Comparison of ENCODE assay signal across 23 mouse cellular contexts in genomic region chr3:28228930-28229329, GRCm38 (mm10). TPM values are rescaled to one million over a fixed set of nuclear protein-coding genes. Genes with fewer than 3 reads are reported as not detected.
DNase-seq lines count a peak whose midpoint lies in the region; ATAC-seq and TF ChIP-seq lines count a peak whose summit lies in the region.
"Had no signal": no experiment of that assay in that cellular context is flagged by ENCODE, and none has a peak within 500 bp of the region (broad histone marks: within the 10 kb centered on the region; RNA-seq: fewer than 3 reads in every experiment).

No protein-coding gene starts in this region.

- peak; percentile 14 for DNase-seq in embryonic facial prominence, embryonic 11.5 days (ENCODE audit: low spot score)
- DNase-seq in embryonic facial prominence, embryonic 10.5 days (ENCODE audit: low spot score): no peak
- DNase-seq in limb, embryonic 10.5 days (ENCODE audit: low spot score): no peak
- DNase-seq in limb, embryonic 14.5 days (ENCODE audit: low spot score): peak; percentile 41
- no peak for DNase-seq in cerebellum, adult 11 months
- DNase-seq: adrenal gland, postnatal 10 days; adrenal gland, postnatal 36 days; cerebellum, adult 9-11 months; cerebellum, postnatal 25 days; forebrain, postnatal 0 days; gastrocnemius, adult 2 months; gastrocnemius, postnatal 14 days; heart, adult 2 months; heart, postnatal 14 days had no signal

- H3K4me2 ChIP-seq in embryonic facial prominence, embryonic 11.5 days (ENCODE audit: low read depth, low read length): no peak overlapping the region
- H3K4me2 ChIP-seq in limb, embryonic 13.5 days (replicated peaks): no peak overlapping the region
- no peak overlapping the region for H3K4me2 ChIP-seq in limb, embryonic 14.5 days (replicated peaks; ENCODE audit: low read depth, low read length, severe bottlenecking)
- no peak overlapping the region for H3K4me2 ChIP-seq in neural tube, embryonic 15.5 days
- H3K4me2 ChIP-seq: embryonic facial prominence, embryonic 15.5 days; heart, embryonic 13.5 days; hindbrain, embryonic 12.5 days; hindbrain, embryonic 15.5 days had no signal

- 0 out of 2 replicates have a peak, but pooled peaks have one; percentile 36 for ATAC-seq in embryonic facial prominence, embryonic 11.5 days (replicated peaks; ENCODE audit: insufficient number of reproducible peaks, low FRiP score, low TSS enrichment, low read depth)
- ATAC-seq in limb, embryonic 13.5 days (ENCODE audit: low FRiP score, low read depth): peak; percentile 67
- ATAC-seq in limb, embryonic 14.5 days (ENCODE audit: low FRiP score, low read depth): peak; percentile 44
- ATAC-seq in neural tube, embryonic 15.5 days (ENCODE audit: low FRiP score): no peak
- ATAC-seq: forebrain, embryonic 14.5 days; forebrain, postnatal 0 days had no signal

- H3K4me3 ChIP-seq in embryonic facial prominence, embryonic 11.5 days (ENCODE audit: low read depth, low read length): no peak overlapping the region
- no peak overlapping the region for H3K4me3 ChIP-seq in embryonic facial prominence, embryonic 10.5 days
- no peak overlapping the region for H3K4me3 ChIP-seq in limb, embryonic 13.5 days
- H3K4me3 ChIP-seq in limb, embryonic 10.5 days: no peak overlapping the region
- no peak overlapping the region for H3K4me3 ChIP-seq in limb, embryonic 14.5 days (replicated peaks; ENCODE audit: low read length)
- no peak overlapping the region for H3K4me3 ChIP-seq in neural tube, embryonic 15.5 days (replicated peaks)
- H3K4me3 ChIP-seq: embryonic facial prominence, embryonic 15.5 days; gastrocnemius, adult 2 months; heart, adult 2 months; heart, embryonic 10.5 days; heart, embryonic 13.5 days; hindbrain, embryonic 12.5 days; hindbrain, embryonic 15.5 days had no signal

- 53% methylated on average over 4 of the region's 4 CpGs for WGBS in embryonic facial prominence, embryonic 11.5 days
- 66% methylated on average over 4 of the region's 4 CpGs for WGBS in embryonic facial prominence, embryonic 10.5 days
- 54% methylated on average over 4 of the region's 4 CpGs for WGBS in limb, embryonic 13.5 days
- 89% methylated on average over 4 of the region's 4 CpGs for WGBS in limb, embryonic 10.5 days
- 58% methylated on average over 4 of the region's 4 CpGs for WGBS in limb, embryonic 14.5 days
- 64% methylated on average over 4 of the region's 4 CpGs for WGBS in neural tube, embryonic 15.5 days

- no peaks in the 10 kb centered on the region for H3K27me3 ChIP-seq in embryonic facial prominence, embryonic 11.5 days (ENCODE audit: control insufficient read depth, insufficient read depth, low read length)
- no peaks in the 10 kb centered on the region for H3K27me3 ChIP-seq in embryonic facial prominence, embryonic 10.5 days (replicated peaks; ENCODE audit: low read depth, poor library complexity, severe bottlenecking)
- H3K27me3 ChIP-seq in limb, embryonic 13.5 days: no peaks in the 10 kb centered on the region
- H3K27me3 ChIP-seq in limb, embryonic 10.5 days (ENCODE audit: low read depth, poor library complexity, severe bottlenecking): no peaks in the 10 kb centered on the region
- H3K27me3 ChIP-seq in limb, embryonic 14.5 days (ENCODE audit: control insufficient read depth, insufficient read depth, low read length): no peaks in the 10 kb centered on the region
- H3K27me3 ChIP-seq in neural tube, embryonic 15.5 days (replicated peaks): no peaks in the 10 kb centered on the region
- H3K27me3 ChIP-seq: embryonic facial prominence, embryonic 15.5 days; heart, embryonic 13.5 days; hindbrain, embryonic 12.5 days; hindbrain, embryonic 15.5 days; Patski had no signal

- no peak overlapping the region for H3K27ac ChIP-seq in embryonic facial prominence, embryonic 11.5 days (replicated peaks; ENCODE audit: low read depth, low read length)
- H3K27ac ChIP-seq in embryonic facial prominence, embryonic 10.5 days (replicated peaks): no peak overlapping the region
- no peak overlapping the region for H3K27ac ChIP-seq in limb, embryonic 13.5 days
- H3K27ac ChIP-seq in limb, embryonic 10.5 days: no peak overlapping the region
- H3K27ac ChIP-seq in limb, embryonic 14.5 days (replicated peaks; ENCODE audit: low read depth, low read length): no peak overlapping the region
- no peak overlapping the region for H3K27ac ChIP-seq in neural tube, embryonic 15.5 days (replicated peaks)
- H3K27ac ChIP-seq: embryonic facial prominence, embryonic 15.5 days; gastrocnemius, adult 2 months; heart, adult 2 months; heart, embryonic 10.5 days; heart, embryonic 13.5 days; hindbrain, embryonic 12.5 days; hindbrain, embryonic 15.5 days had no signal

- H3K9ac ChIP-seq in embryonic facial prominence, embryonic 11.5 days (replicated peaks; ENCODE audit: low read length): no peak overlapping the region
- H3K9ac ChIP-seq in limb, embryonic 13.5 days: no peak overlapping the region
- H3K9ac ChIP-seq in limb, embryonic 14.5 days (ENCODE audit: low read depth, low read length, severe bottlenecking): no peak overlapping the region
- no peak overlapping the region for H3K9ac ChIP-seq in neural tube, embryonic 15.5 days (replicated peaks)
- H3K9ac ChIP-seq: embryonic facial prominence, embryonic 15.5 days; forebrain, postnatal 0 days; heart, embryonic 13.5 days; hindbrain, embryonic 12.5 days; hindbrain, embryonic 15.5 days had no signal

- TF ChIP-seq POLR2A in limb, embryonic 14.5 days (IDR thresholded peaks at IDR 0.05; ENCODE audit: borderline replicate concordance, extremely low read depth, insufficient read depth, insufficient read length): no peak

- no peaks in the 10 kb centered on the region for H3K4me1 ChIP-seq in embryonic facial prominence, embryonic 11.5 days (ENCODE audit: control insufficient read depth, insufficient read depth, low read length)
- peaks cover 3% of the 10 kb centered on the region for H3K4me1 ChIP-seq in embryonic facial prominence, embryonic 10.5 days
- peaks cover 11% of the 10 kb centered on the region; the same call in 1 of the 2 replicates for H3K4me1 ChIP-seq in limb, embryonic 13.5 days
- H3K4me1 ChIP-seq in limb, embryonic 10.5 days: no peaks in the 10 kb centered on the region
- 0 out of 2 replicates have a peak, but pooled peaks cover 3% of the 10 kb centered on the region for H3K4me1 ChIP-seq in limb, embryonic 14.5 days (ENCODE audit: control insufficient read depth, insufficient read depth, low read length)
- peaks cover 7% of the 10 kb centered on the region; the same call in 1 of the 2 replicates for H3K4me1 ChIP-seq in neural tube, embryonic 15.5 days
- H3K4me1 ChIP-seq: embryonic facial prominence, embryonic 15.5 days had no signal

- H3K9me3 ChIP-seq in embryonic facial prominence, embryonic 11.5 days (replicated peaks; ENCODE audit: control insufficient read depth, low read length): no peaks in the 10 kb centered on the region
- H3K9me3 ChIP-seq in embryonic facial prominence, embryonic 10.5 days: no peaks in the 10 kb centered on the region
- no peaks in the 10 kb centered on the region for H3K9me3 ChIP-seq in limb, embryonic 13.5 days
- no peaks in the 10 kb centered on the region for H3K9me3 ChIP-seq in limb, embryonic 10.5 days (replicated peaks)
- H3K9me3 ChIP-seq in limb, embryonic 14.5 days (ENCODE audit: control insufficient read depth, low read length): no peaks in the 10 kb centered on the region
- H3K9me3 ChIP-seq in neural tube, embryonic 15.5 days (replicated peaks): no peaks in the 10 kb centered on the region
- H3K9me3 ChIP-seq: embryonic facial prominence, embryonic 15.5 days; heart, embryonic 10.5 days; heart, embryonic 13.5 days; hindbrain, embryonic 12.5 days; hindbrain, embryonic 15.5 days had no signal

- H3K36me3 ChIP-seq in embryonic facial prominence, embryonic 11.5 days (replicated peaks; ENCODE audit: control insufficient read depth, insufficient read depth, low read depth, low read length): no peaks in the 10 kb centered on the region
- no peaks in the 10 kb centered on the region for H3K36me3 ChIP-seq in embryonic facial prominence, embryonic 10.5 days (replicated peaks)
- H3K36me3 ChIP-seq in limb, embryonic 13.5 days: no peaks in the 10 kb centered on the region
- no peaks in the 10 kb centered on the region for H3K36me3 ChIP-seq in limb, embryonic 10.5 days
- H3K36me3 ChIP-seq in limb, embryonic 14.5 days (ENCODE audit: control insufficient read depth, insufficient read depth, low read length): no peaks in the 10 kb centered on the region
- H3K36me3 ChIP-seq in neural tube, embryonic 15.5 days: no peaks in the 10 kb centered on the region
- H3K36me3 ChIP-seq: embryonic facial prominence, embryonic 15.5 days; heart, embryonic 10.5 days; heart, embryonic 13.5 days; hindbrain, embryonic 12.5 days; hindbrain, embryonic 15.5 days had no signal

RNA-seq across cellular contexts. Expression of gene Tnik, which starts 34.1 kb away (rescaled TPM):
- 14.0 and 15.9 TPM in 2 replicates for polyA plus RNA-seq in embryonic facial prominence, embryonic 11.5 days (2014; fragmentation: Nextera tagmentation; extraction: Ambion mirVana)
- 12.8 and 13.0 TPM in 2 replicates for polyA plus RNA-seq in embryonic facial prominence, embryonic 10.5 days (2016; fragmentation: Nextera tagmentation; extraction: Ambion mirVana)
- 9.2 and 9.5 TPM in 2 replicates for polyA plus RNA-seq in limb, embryonic 13.5 days (2015; fragmentation: Nextera tagmentation; extraction: Ambion mirVana)
- polyA plus RNA-seq in limb, embryonic 10.5 days (2016; fragmentation: Nextera tagmentation; extraction: Ambion mirVana): 1.9 and 2.6 TPM in 2 replicates
- polyA plus RNA-seq in limb, embryonic 14.5 days (2012; rRNA removed): 5.4 and 5.5 TPM in 2 replicates
- 9.6 TPM in 2 replicates for polyA plus RNA-seq in limb, embryonic 14.5 days (2014; fragmentation: Nextera tagmentation; extraction: Ambion mirVana)
- 52.8 and 67.3 TPM in 2 replicates for polyA plus RNA-seq in neural tube, embryonic 15.5 days (2015; fragmentation: Nextera tagmentation; extraction: Ambion mirVana)

Comparison
In these comparisons a context has a peak if more than half of its experiments do, and no peak if none do; other contexts are left out.
1. DNase-seq: peak in embryonic facial prominence, embryonic 11.5 days (single experiment) and limb, embryonic 14.5 days (single experiment); none in embryonic facial prominence, embryonic 10.5 days (single experiment), limb, embryonic 10.5 days (single experiment) and cerebellum, adult 11 months (single experiment).